Mouse (Mus musculus) left cerebral cortex, adult 9 months (tissue): ENCODE data around the gene Gpr180.
A peak's percentile ranks its signal among the peaks of the same experiment; 100 is the strongest.
"Not testable (repeated sequence)": the region's sequence is repeated elsewhere in the genome, so short reads cannot be mapped to it uniquely, and the experiment has no call there.

Experiments used
- DNase-seq, 2 experiments: peaks; one replicate each; pipeline ENCODE4 v3.0.0; 2022; ENCODE audit warnings: low spot score in 2 of 2

The Gpr180 gene

DNA sequence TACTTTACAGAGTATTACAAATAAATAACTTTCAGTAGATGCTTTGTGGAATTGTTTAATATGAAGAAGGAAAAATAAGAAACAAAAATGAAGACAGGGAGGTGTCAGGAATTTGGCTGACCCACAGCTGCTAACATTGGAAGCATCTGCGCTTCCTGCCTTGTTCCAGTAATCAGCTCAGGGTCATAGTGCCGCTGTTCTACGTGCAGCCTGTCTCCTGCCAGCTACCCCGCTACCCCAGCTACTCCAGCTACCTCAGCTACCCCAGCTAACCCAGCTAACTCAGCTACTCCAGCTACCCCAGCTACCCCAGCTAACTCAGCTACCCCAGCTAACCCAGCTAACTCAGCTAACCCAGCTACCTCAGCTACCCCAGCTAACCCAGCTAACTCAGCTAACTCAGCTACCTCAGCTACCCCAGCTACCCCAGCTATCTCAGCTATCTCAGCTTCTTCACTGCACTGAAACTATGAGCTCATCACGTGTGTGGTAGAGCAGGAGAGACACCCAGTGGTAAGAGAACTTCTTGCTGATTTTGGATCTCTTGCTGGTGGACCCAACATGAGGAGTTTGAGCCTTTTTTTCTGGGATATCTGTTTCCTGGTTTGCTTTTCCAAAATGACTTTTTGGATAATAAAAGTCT is 14.8 kb downstream of the Gpr180 start:
- no peak for DNase-seq

DNA sequence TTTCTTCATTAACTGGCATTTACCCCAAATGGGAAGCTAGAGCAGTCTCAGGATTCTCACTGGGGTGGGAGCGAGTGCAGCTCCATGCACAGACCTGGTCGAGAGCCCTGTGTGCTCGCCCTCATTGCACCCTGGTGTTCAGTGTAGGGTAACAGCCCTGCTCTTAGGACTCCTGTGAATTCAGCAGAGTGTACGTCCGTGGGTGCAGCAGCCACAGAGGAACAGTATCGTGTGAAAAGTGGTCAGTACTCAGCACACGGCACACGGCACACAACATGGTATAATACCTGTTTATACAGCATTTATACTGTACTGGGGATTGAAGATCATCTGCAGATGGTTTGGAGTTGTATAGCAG is 15.3 kb downstream of the Gpr180 start:
- DNase-seq: no peak

DNA sequence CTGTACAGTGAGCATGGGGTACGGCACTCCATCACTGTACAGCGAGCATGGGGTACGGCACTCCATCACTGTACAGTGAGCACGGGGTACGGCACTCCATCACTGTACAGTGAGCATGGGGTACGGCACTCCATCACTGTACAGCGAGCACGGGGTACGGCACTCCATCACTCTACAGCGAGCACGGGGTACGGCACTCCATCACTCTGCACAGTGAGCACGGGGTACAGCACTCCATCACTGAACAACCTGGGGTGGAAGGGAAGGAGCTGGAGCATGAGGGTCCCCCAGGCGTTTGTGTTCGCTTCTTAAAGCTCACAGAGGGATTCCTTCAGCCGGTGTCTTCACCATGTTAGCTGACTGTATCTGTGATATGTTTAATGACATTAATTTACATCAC is 19.1 kb downstream of the Gpr180 start:
- DNase-seq: not testable (repeated sequence)

DNA sequence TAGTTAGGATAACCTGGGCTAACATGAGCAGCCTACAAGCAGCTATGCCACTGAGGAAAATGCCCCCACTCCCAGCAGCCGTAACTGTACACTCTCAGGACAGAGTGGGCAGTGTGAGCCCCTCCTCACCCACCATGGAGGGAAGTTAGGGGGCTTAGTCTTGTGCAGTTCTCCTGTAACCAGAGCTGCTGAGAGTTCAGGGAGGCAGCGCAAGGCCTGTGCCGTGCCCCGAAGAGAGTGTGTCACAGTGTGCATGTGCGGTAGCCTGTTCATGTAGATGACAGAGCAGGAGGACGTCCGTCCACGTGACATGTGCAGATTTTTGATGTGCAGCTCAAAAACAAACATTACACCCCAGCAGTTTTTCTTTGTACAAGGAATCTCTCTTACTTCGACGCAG is 19.8 kb downstream of the Gpr180 start:
- no peak for DNase-seq

DNA sequence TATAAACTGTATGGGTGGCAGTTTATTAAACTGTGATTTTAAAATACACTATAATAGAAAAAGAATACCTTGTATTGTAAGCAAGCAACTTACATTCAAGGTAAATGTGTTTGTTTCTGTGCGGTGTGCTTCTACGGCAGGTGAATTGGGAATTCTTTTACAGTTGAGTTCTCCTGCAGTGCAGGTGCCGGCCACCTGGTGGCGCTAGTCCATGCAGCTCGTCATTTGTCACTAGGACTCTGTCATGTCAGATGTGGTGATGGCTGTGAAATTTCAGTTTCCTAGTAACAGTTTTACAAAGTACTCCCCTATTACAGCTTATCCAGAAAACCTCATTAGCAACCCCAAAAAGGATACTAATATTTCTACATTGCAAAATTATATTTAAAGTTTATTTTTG is 20.2 kb downstream of the Gpr180 start:
- DNase-seq: peak in 1 of 2 experiments; percentile 52

DNA sequence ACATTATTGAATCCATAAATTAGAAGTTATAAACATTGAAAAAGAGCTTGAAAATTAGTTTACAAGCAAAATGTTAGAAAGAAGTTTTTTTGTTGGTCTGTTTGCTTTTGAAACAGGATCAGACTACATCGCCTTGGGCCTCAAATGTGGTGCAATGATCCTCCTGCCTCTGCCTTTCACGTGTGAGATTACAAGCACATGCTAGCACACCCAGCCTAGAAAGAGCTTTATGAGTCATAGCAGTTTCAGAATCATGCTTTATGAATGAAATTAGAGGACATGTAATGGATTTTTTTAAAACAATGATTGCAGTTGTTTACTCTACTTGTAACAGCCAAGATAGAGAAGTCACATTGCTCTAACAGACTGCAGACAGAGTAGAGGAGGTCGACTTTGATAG is 24.8 kb downstream of the Gpr180 start:
- no peak for DNase-seq

DNA sequence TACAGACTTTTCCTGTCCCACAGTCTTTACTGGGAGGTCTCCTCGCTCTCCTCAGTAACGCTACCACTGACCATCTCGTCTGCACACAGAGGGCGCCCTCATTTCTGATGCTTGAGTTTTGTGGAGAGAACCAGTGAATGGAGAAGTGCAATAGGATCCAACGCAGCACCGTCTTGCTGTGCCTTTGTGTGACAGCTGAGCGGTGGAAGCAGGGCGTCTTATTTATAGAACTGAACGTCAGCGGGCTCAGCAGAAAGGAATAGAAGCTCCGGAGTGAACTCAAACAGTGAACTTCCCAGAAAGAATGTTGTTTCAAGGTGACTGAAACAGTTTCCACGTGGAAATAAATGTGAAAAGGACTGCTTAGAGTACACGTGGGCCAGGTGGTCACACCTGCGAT is 25.7 kb downstream of the Gpr180 start:
- no peak for DNase-seq

DNA sequence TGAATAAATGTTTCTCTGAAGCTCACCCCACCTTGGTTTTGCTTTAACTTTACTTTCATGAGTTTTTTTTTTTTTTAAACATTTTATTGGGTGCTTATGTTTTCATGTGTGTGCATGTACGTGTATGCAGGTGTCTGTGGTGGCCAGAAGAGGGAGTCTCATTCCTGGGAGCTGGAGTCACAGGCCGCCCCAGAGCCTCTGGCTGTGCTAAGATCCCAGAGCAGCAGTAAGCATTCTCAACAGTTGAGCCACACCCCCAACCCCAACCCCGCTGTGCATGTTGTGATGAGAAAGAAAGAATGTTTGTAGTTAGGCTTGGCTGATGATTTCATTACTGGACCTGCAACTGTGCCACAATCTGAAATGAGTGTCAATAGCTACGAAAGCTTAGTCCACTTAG is 31.8 kb downstream of the Gpr180 start:
- no peak for DNase-seq

DNA sequence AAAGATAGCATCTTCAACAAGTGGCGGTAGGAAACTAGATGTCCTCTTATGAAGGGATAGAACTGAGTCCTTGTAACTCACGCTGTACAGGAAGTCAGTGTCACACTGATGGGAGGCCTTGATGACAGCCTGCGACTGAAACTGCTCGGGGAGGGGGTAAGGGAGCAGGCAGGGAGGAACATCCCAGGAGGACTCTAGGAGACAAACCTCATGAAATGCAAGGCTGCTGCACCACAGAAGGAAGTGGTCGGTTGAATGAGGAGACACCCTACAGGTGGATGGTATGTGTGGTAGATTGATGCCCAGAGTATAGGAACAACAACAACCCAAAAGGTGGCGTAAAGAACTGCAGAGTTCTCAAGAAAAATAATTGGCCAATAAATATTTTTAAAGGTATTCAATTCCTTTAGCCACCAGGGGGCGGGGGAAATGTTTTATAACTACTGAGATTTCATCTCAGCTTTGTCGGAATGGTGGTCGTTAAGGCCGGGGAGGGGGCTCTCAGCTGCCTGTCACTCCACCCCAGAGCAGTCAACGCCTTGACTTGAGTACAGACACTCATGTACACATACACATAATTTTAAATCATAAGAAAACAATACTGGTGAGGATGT is 36.7 kb downstream of the Gpr180 start:
- no peak for DNase-seq

DNA sequence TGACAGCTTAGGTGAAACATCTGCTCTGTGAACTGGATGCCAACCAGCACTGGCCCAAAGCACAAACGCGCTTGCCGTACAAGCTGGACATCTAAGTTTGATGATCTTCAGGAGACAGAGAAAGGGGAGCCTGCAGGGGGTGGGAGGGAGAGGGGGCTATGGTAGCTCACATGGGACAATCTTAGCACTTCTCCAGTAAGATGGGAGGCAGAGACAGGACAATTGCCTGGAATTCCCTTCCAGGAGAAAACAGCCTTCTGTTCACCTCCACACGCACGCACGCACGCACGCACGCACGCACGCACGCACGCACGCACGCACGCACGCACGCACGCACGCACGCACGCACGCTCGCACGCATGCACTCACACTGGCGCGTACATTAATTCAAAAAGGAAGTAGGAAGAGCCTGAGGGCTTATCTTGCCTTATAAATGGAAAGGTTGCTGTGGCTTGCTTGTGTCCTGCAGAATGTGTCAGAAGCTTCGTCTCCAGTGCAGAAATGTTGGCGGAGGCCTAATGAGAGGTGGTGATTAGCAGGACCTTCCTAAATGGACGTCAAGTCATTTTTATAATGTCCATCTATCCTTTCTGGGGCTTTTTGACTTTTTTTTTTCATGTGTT is 38.2 kb downstream of the Gpr180 start:
- DNase-seq: no peak

DNA sequence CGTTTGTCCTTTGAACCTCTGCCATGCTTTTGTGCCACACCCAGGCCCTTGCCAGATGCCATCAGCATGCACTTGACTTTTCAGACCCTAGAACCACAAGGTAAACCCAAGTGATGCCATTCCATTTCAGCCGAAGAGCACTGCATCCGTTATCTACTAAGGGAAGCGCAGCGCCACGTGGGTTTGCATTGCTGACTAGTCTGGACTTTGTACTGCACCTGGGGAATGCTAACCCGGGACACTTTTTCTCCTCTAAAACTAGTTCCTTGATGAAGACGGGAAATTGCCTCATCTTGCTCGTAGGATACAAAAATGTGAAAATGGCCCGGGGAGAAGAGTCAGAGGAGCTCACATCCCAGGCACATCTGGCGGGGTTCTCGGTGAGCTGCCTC is 38.7 kb downstream of the Gpr180 start:
- DNase-seq: no peak

DNA sequence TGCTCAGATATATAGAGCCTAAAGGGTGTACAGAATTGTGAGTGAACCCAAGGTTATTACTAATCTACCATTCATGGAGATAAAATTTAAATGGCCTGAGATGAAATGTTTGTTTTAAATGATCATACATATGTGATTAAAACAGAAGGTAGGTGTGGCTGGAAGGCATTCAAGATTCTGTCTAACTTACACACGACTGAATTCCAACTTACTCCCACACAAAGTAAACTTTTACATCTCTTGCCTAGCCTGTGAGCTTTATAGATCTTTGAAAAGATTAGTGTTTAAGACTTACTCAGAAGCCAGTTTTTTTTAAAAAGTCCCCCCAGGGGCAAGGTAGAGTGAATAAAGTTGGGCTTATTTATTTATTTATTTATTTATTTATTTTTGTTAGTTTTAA is 42.3 kb downstream of the Gpr180 start:
- no peak for DNase-seq

DNA sequence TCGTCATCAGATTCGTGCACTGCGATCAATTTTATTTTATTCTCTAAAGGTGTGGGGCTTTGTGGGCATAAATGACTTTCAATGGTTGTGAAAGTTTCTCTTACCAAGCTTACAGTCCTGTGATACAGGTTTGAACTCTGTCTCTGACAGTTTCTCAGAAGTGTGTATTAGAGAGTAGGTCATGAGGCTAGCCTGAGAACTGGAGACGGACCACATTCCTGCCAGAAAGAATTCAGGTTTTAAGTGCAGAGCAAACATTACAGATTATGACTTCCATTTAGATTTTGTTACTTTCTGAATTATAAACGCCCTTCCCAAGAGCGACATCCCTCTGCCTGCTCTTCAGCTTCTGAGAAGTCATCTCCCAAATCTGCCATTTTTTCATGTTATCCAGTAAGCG is 42.7 kb downstream of the Gpr180 start:
- no peak for DNase-seq

DNA sequence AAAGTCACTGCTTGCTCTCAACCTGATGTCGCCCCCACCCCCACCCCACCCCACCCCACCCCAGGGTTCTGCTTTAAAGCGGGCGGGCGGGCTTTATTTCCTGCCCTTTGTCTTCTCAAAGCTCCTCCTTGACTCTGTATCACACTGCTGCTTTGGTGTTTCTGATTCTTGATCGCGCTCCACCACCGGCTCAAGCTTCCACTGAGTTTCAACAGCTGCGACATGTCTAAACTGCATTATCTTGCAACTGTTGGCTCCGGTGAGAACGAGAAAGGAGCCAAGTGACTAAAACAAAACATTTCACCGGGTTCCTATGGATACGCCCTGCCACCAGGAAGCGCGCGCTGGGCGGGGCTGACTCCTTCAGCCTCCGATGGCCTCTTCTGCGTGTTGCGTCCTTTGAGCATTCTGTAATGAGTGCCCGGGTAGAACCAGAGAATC is 43.2 kb downstream of the Gpr180 start:
- peak in 1 of 2 experiments; percentile 26 for DNase-seq

DNA sequence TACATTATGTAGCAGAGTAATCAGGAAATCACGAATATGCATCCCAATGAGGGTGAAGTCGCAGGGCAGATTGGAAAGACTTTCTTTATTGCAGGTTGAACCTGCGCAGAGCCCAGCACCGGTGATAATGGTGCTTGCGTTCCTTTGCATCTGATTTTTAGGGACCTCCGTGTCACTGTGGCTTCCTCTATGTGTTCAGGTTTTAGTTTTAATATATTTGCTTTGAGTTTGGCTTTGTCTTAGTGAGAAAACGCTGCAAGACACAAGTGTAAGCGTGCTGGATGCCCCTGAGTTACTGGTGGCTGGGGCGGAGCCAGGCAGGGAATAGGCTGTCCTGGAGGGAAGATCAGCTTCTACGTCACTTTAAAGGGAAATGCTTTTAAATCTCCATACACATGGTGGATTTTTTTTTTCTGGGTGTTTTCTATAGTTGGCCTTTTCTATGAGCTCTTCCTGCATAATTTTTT is 43.8 kb downstream of the Gpr180 start:
- peak in 1 of 2 experiments; percentile 19 for DNase-seq

DNA sequence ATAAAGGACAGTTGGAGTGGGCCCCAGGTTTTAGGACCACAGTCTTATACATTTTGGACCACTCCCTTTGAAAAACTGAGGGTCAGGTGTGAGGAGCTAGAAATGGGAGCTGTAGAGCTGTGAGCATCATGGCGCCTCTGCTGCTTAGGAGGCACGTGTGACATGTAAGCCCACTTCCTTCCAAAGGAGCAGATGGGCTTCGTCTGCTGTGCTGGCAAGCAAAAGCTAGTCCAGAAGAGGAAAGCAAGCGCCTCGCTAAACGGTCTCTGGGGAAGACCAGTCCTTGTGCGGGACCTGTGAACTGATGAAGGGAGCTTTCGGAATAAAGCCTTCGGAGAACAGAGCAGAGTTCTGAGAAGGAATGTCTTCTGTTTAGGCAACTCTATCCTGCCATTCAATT is 54.5 kb downstream of the Gpr180 start:
- DNase-seq: no peak

DNA sequence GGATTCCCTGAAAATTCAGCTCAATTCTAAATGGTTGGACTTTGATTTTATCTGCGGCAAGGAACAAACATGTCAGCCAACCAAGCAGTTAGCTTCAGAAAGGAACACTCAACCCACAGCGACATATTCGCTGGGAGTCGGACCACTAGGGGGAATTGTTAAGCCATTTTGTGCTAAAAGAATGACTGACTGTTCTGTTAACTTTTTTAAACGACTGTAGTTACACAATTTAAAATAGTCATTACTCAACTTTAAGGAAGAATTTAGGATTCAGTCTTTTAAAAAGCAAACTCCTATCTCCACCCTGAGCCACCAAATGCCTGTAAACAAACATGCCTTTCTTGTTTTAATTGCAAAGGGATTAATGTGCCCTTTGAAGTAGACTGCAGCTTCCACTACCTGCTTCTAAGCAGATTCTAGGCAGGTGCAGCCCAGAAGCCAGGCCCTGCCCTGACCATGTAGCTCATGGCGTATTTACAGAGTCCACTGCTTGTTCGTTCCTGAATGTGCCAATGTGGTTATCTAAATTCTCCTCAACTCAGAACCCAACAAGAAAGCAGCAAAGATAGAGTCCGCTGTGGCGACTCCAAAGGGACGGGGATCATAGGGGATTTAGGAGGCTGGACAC is 56.2 kb downstream of the Gpr180 start:
- no peak for DNase-seq

DNA sequence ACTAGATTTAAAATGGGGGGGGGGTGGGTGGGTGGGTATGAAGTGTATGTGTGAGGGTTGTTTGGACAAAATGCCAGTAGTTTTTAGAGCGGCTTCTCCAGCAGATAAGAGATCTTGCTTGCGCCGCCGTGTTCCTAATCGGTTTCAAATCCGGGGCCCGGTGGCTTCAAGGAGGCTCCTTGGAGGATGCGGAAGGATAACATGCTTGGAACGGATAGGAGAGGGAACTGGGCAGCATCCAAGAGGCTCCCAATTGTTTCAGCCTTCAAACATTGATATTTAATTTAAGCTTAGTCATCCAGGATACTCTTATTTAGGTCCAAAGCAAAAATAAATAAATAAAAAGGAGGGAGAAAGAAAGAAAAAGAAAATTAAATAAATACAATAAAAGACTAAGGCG is 56.7 kb downstream of the Gpr180 start:
- no peak for DNase-seq

DNA sequence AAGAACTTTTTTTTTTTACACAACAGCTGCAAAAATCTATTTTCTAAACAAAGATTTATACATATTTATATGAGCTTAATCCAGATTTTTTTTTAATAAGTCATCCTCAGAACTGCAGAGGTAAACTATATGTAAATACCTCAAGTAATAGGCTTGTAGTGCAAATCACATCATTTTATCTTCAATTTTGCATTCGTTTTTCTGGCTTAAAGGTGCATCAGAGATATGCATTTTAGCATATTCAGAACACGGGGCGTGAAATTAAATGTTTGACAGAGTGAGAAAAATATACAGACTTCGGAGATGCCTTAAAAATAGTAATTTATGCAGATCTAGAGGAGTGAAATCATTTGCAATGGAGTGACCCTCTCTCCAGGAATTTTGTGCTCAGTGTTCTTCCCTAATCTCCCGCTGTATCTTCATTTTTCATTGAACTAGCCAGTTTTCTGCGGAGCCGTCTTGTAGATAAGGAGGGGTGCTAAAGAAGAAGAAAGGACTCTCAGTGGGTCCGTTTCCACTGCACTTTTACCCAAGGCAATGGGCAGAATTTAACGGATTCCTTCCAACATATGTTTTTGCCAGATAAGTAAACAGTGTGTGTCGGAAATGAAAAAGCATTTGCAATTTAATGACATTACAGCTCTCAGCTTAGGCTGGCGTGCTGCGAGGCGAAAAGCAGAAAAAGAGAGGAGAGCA is 57.4 kb downstream of the Gpr180 start:
- DNase-seq: no peak

DNA sequence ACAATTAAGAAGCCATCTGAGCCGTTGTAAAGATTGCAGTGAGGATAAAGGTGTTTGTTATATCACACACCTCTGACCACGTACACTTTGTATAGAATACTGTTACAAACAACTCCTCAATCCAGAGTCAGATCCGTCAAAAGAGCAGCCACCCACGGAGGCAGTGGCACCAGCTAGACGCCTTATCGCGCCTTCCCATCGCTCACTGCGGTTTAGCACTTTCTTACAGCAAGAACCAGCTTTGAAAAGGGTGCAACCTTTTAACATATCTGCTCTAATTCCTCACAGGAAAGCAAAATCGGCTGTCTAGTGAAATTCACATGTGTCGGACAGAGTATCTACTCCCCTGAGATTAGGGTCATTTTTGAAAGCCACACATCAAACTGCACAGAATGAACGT is 60.1 kb downstream of the Gpr180 start:
- no peak for DNase-seq

DNA sequence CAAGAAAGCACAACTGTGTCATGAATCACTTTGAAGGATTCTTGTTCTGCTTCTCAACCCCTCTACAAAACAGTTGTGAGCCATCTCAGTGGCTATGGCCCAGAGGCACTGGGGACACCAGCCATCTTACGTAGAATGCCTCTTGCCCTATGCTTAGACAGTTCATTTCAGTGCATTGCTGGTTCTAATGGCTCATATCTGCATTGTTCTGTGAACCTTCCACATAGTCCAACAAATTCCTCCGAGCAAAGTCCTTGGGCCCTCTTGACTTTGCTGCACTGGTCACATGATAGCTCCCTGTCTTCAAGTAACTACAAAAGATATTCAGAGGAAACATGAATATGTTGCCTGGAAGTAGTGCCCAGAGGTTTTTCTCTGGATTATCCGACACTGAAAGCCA is 63.8 kb downstream of the Gpr180 start:
- DNase-seq: no peak

DNA sequence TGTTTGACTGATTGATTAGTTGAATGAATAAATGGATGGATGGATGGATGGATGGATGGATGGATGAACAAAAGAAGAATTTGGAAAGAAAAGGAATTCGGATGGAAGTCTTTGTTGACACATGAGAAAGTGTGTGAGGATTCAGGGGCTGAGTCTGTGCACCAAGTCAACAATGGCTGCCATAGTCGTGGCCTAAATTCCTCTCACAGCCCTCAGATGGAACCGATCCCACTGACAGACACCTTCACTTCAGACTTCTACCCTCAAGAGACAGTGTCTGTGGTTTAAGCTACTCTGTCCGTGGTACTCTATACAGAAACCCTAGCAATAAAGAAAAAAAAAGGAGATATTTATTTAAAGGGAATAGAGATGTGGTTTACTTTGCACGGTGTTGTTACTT is 65.0 kb downstream of the Gpr180 start:
- no peak for DNase-seq
